Mouse (Mus musculus) midbrain, embryonic 10.5 days (tissue): ENCODE data around the gene Chd2. TPM values are rescaled to one million over a fixed set of nuclear protein-coding genes. Genes with fewer than 3 reads are reported as not detected.
"Not testable (repeated sequence)": the region's sequence is repeated elsewhere in the genome, so short reads cannot be mapped to it uniquely, and the experiment has no call there.

Experiments used
- DNase-seq: peaks from one replicate; pipeline ENCODE4 v3.0.0-alpha.2; 2017; ENCODE audit warnings: low spot score
- H3K27ac ChIP-seq: fragments of 300-500 bp; sonication (generic); replicated peaks from 2 replicates; pipeline ENCODE4 v1.5.1; 2016; ENCODE audit warnings: mild to moderate bottlenecking
- H3K27me3 ChIP-seq: fragments of 300-500 bp; sonication (generic); 2 replicates; pipeline ENCODE4 v1.6.1; 2016; ENCODE audit warnings: low read depth, mild to moderate bottlenecking; ENCODE audit not compliant: poor library complexity, severe bottlenecking
- H3K36me3 ChIP-seq: fragments of 300-500 bp; sonication (generic); 2 replicates; pipeline ENCODE4 v1.6.1; 2016; ENCODE audit warnings: mild to moderate bottlenecking, moderate library complexity
- H3K4me1 ChIP-seq: fragments of 300-500 bp; sonication (generic); 2 replicates; pipeline ENCODE4 v1.6.1; 2016
- H3K4me3 ChIP-seq: fragments of 300-500 bp; sonication (generic); 2 replicates; pipeline ENCODE4 v1.5.1; 2016; ENCODE audit warnings: mild to moderate bottlenecking, moderate library complexity
- H3K9me3 ChIP-seq: fragments of 300-500 bp; sonication (generic); replicated peaks from 2 replicates; pipeline ENCODE4 v1.6.1; 2016; ENCODE audit warnings: mild to moderate bottlenecking
- WGBS: fragments of 180-500 bp; shearing (Covaris S2); methylation state at CpG from one replicate; pipeline ENCODE4 v1.1.7; 2016; 5-methylcytosine and 5-hydroxymethylcytosine counted together
- polyA plus RNA-seq: library from polyadenylated mRNA; unstranded; fragments of >200 nt; fragmentation: Nextera tagmentation; extraction: Ambion mirVana; gene quantifications from 2 replicates; pipeline ENCODE4 v1.2.1, GENCODE M21; 2016

Chd2 gene
- polyA plus RNA-seq, 1 experiment from 2014 or later: 39.6 TPM

DNA sequence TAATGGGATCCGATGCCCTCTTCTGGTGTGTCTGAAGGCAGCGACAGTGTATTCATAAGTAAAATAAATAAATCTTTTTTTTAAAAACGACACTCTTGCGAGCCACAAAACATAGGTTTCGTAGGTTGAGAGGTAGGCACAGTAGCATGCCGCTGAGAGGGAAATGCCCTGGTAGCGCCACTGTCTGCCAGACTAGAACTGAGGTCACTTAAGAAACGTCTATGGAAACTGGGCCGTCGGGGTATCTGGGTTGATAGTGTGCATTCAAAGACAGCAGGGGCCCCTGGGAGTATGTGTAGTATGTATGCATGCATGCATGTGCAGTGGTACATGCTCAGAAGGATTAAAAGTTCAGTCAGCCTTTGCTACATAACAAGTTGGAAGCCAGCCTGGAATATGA, 21.4 kb downstream of the Chd2 start:
- no peak for DNase-seq
- Histone ChIP-seq H3K27ac (no peak overlapping the region), H3K27me3 (no peaks in the 10 kb centered on the region), H3K4me3 (no peak overlapping the region), H3K36me3 (peaks cover 79% of the 10 kb centered on the region), H3K4me1 (peaks cover 12% of the 10 kb centered on the region), H3K9me3 (no peaks in the 10 kb centered on the region)
- WGBS: 95% methylated on average over 10 of the region's 10 CpGs

DNA sequence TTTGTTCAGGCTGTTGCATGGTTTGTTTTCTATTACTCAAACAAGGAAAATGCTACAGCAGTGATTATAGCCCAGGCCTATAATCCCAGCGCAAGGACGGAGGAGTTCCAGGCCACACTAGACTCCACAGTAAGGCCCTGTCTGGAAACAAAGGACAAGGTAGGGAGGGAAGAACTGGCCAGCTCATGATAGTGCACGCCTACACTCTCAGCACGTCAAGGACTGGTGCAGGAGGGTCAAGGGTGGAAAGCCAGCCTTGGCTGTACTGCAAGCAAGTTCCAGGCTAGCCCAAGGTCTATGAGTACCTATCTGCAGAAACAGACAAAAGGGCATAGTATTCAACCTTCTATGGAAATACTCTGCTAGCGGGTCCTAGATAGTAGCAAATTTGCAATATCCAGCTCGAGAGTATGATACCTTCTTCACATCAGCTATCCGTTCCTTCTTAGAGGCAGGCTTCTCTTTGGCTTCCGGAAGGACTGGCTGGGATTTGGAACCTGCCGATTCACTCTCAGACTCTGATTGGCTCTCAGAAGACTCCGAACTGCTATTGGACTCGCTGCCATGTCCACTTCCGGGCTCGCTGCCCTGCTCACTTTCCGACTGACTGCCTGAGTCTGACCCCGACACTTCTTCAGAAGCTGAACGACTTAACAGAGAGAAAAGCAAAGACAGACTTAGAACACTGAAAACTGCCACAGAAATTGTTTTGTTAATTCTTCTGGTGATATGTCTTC, 22.4 kb downstream of the Chd2 start:
- DNase-seq: no peak
- 0 out of 2 replicates have a peak overlapping the region, but pooled peaks have one; percentile 6 for H3K27ac ChIP-seq
- H3K27me3 ChIP-seq: no peaks in the 10 kb centered on the region
- no peak overlapping the region for H3K4me3 ChIP-seq
- H3K9me3 ChIP-seq: no peaks in the 10 kb centered on the region
- peaks cover 86% of the 10 kb centered on the region for H3K36me3 ChIP-seq
- peaks cover 7% of the 10 kb centered on the region; the same call in 1 of the 2 replicates for H3K4me1 ChIP-seq
- WGBS: 92% methylated on average over 16 of the region's 16 CpGs

DNA sequence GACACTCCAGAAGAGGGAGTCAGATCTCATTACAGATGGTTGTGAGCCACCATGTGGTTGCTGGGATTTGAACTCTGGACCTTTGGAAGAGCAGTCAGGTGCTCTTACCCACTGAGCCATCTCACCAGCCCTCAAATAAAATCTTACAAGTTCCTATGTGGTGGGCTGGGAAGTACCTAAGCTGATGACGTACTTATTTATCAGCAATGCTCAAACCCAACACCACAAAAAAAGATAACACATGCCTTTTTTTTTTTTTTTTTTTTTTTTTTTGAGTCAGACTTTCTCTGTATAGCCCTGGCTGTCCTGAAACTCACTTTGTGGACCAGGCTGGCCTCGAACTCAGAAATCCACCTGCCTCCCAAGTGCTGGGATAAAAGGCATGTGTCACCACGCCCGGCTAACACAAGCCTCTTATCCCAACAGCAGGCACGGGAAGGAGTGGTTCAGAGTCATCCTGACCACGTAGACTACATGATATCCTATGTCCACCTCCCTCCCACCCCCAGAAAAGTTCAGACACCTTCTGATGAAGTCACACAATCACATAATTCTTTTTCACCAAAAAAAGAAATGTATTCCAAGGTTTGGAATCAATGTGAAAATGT, 23.2 kb downstream of the Chd2 start:
- not testable (repeated sequence) for H3K9me3 ChIP-seq, H3K4me3 ChIP-seq, H3K27me3 ChIP-seq, H3K27ac ChIP-seq, H3K4me1 ChIP-seq, DNase-seq
- WGBS: 91% methylated on average over 6 of the region's 6 CpGs
- peaks cover 93% of the 10 kb centered on the region for H3K36me3 ChIP-seq

- no peaks in the 10 kb centered on the region for H3K9me3 ChIP-seq
- no peak overlapping the region for H3K4me3 ChIP-seq
- no peak for DNase-seq
- WGBS: 85% methylated on average over 1 of the region's 1 CpGs
- H3K27ac ChIP-seq: no peak overlapping the region
- H3K4me1 ChIP-seq: peaks cover 7% of the 10 kb centered on the region; the same call in 1 of the 2 replicates
- H3K36me3 ChIP-seq: peaks cover 94% of the 10 kb centered on the region
- no peaks in the 10 kb centered on the region for H3K27me3 ChIP-seq
Measured at GRCm38 (mm10) chr7:73517432-73518054, 24.1 kb downstream of the Chd2 start.

DNA sequence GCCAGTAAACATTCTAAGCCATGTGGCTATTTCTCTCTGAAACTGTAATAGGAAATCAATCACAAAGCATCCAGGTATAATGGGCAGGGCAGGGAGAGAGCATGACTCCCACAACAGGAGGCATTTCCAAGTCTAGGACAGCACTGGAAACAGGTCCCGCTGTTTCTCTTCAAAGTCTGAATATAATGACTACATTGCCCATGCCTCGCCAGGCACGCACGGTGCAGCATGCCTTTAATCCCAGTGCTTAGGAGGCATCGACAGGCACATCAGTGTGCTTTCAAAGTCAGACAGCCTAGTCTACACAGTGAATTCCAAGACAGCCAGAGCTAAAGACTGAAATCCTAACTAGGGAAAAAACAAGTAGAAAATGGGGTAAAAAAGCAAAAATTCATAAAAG, 24.8 kb downstream of the Chd2 start:
- H3K27ac ChIP-seq: no peak overlapping the region
- 84% methylated on average over 5 of the region's 5 CpGs for WGBS
- H3K4me3 ChIP-seq: no peak overlapping the region
- peaks cover 6% of the 10 kb centered on the region; the same call in 1 of the 2 replicates for H3K4me1 ChIP-seq
- DNase-seq: no peak
- peaks cover 96% of the 10 kb centered on the region for H3K36me3 ChIP-seq
- H3K9me3 ChIP-seq: no peaks in the 10 kb centered on the region
- no peaks in the 10 kb centered on the region for H3K27me3 ChIP-seq

GRCm38 (mm10) chr7:73514560-73514959, 27.1 kb downstream of the Chd2 start:
- Histone ChIP-seq H3K4me1 (no peaks in the 10 kb centered on the region), H3K27me3 (no peaks in the 10 kb centered on the region), H3K4me3 (no peak overlapping the region), H3K27ac (no peak overlapping the region), H3K36me3 (peaks cover 96% of the 10 kb centered on the region), H3K9me3 (no peaks in the 10 kb centered on the region)
- WGBS: 87% methylated on average over 4 of the region's 4 CpGs
- DNase-seq: no peak

- H3K4me3 ChIP-seq: no peak overlapping the region
- H3K27ac ChIP-seq: no peak overlapping the region
- DNase-seq: no peak
- 89% methylated on average over 2 of the region's 2 CpGs for WGBS
- peaks cover 100% of the 10 kb centered on the region for H3K36me3 ChIP-seq
- H3K4me1 ChIP-seq: no peaks in the 10 kb centered on the region
- H3K27me3 ChIP-seq: no peaks in the 10 kb centered on the region
- H3K9me3 ChIP-seq: no peaks in the 10 kb centered on the region
Measured at GRCm38 (mm10) chr7:73512422-73512821, 29.2 kb downstream of the Chd2 start.

DNA sequence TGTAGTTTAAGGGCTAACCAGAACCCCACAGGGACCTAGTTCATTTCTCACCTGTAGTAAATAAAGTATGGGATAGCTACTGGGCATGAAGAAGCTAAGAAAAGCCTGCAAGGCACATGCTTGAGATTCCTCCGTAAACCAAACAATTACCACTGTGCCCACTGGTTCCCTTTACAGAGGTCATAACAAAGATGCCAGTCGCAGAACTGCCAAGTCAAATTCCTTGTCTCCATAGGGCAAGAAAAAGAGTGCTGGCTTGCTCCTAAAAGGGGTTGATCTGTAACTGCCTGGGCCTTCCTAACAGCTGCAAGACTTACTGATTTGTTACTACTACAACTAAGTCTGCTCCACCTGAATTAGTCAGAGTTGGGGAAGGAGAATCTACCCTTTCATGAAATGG, 32.9 kb downstream of the Chd2 start:
- Histone ChIP-seq H3K4me3 (no peak overlapping the region), H3K36me3 (peaks cover 100% of the 10 kb centered on the region), H3K9me3 (no peaks in the 10 kb centered on the region), H3K27ac (no peak overlapping the region), H3K4me1 (no peaks in the 10 kb centered on the region), H3K27me3 (no peaks in the 10 kb centered on the region)
- WGBS: 98% methylated on average over 2 of the region's 2 CpGs
- no peak for DNase-seq

GRCm38 (mm10) chr7:73507491-73507890, 34.1 kb downstream of the Chd2 start:
- Histone ChIP-seq H3K9me3 (no peaks in the 10 kb centered on the region), H3K4me1 (no peaks in the 10 kb centered on the region), H3K4me3 (no peak overlapping the region), H3K27me3 (no peaks in the 10 kb centered on the region), H3K27ac (no peak overlapping the region), H3K36me3 (peaks cover 100% of the 10 kb centered on the region)
- DNase-seq: no peak
- 93% methylated on average over 6 of the region's 6 CpGs for WGBS

- no peaks in the 10 kb centered on the region for H3K27me3 ChIP-seq
- H3K36me3 ChIP-seq: peaks cover 100% of the 10 kb centered on the region
- no peaks in the 10 kb centered on the region for H3K9me3 ChIP-seq
- no peak overlapping the region for H3K4me3 ChIP-seq
- H3K4me1 ChIP-seq: no peaks in the 10 kb centered on the region
- DNase-seq: no peak
- 95% methylated on average over 1 of the region's 1 CpGs for WGBS
- H3K27ac ChIP-seq: no peak overlapping the region
Measured at GRCm38 (mm10) chr7:73506852-73507251, 34.8 kb downstream of the Chd2 start.

DNA sequence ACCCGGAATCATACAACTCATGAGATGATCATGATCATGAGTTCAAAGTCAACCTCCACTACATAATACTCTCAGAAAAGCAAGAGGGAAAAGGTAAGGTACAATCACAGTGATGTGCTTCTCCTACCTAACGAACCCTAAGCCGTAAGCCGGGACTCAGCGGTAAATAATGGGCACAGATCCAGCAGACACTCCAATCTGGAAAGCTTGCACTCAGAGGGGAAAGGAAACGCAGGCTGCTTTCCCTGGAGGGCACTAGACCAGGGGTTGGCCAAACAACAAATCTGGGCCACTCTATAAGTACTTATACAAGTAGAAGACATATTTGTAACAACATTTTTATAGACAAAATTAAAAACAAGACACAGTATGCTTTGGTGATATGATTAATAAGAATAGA, 36.4 kb downstream of the Chd2 start:
- H3K27ac ChIP-seq: no peak overlapping the region
- no peak overlapping the region for H3K4me3 ChIP-seq
- WGBS: 97% methylated on average over 6 of the region's 6 CpGs
- H3K27me3 ChIP-seq: no peaks in the 10 kb centered on the region
- H3K36me3 ChIP-seq: peaks cover 100% of the 10 kb centered on the region
- H3K9me3 ChIP-seq: no peaks in the 10 kb centered on the region
- DNase-seq: no peak
- no peaks in the 10 kb centered on the region for H3K4me1 ChIP-seq

- H3K9me3 ChIP-seq: no peaks in the 10 kb centered on the region
Measured at GRCm38 (mm10) chr7:73498200-73498599, 43.4 kb downstream of the Chd2 start.

DNA sequence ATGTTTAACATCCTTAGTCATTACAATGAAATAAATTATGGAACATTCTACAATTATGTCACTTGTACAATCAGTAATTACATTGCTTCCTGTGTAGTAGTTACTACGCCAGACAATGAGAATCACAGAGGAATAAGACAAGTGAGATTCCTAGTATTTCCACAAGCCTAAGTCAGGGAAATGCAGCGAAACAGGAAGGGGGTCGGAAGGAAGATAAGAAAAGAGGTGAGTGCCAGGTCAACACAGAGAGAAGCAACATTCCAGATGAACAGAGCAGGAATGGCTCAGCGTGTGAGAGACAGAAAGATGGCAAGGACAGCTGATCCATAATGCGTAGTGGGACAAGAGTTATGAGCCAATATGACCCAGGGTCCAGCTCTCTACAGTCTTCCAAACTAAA, 52.4 kb downstream of the Chd2 start:
- Histone ChIP-seq H3K4me3 (no peak overlapping the region), H3K36me3 (peaks cover 97% of the 10 kb centered on the region), H3K9me3 (no peaks in the 10 kb centered on the region), H3K27ac (no peak overlapping the region), H3K4me1 (no peaks in the 10 kb centered on the region), H3K27me3 (no peaks in the 10 kb centered on the region)
- no peak for DNase-seq
- 93% methylated on average over 5 of the region's 5 CpGs for whole genome bisulfite sequencing

More at GRCm38 (mm10) chr7:73498200-73498599, 43.4 kb downstream of the Chd2 start:
- Histone ChIP-seq H3K27me3 (no peaks in the 10 kb centered on the region), H3K27ac (no peak overlapping the region), H3K4me3 (no peak overlapping the region), H3K36me3 (peaks cover 100% of the 10 kb centered on the region), H3K4me1 (no peaks in the 10 kb centered on the region)
- 91% methylated on average over 2 of the region's 2 CpGs for WGBS
- no peak for DNase-seq
